Mouse (Mus musculus) forebrain, embryonic 15.5 days (tissue): ENCODE measurements around the gene Ppt2. TPM values are rescaled to one million over a fixed set of nuclear protein-coding genes. Genes with fewer than 3 reads are reported as not detected.

Experiments
- ATAC-seq: fragments of 200-750 bp; cut with Nextera tagmentation; replicated peaks from 2 replicates; pipeline ENCODE4 v1.8.0; 2017; ENCODE audit warnings: mild to moderate bottlenecking, moderate TSS enrichment, moderate library complexity
- H3K27ac ChIP-seq: fragments of 300-500 bp; sonication (generic); replicated peaks from 2 replicates; pipeline ENCODE4 v1.5.1; 2015; ENCODE audit warnings: mild to moderate bottlenecking, inconsistent platforms
- H3K27me3 ChIP-seq: fragments of 300-500 bp; sonication (generic); 2 replicates; pipeline ENCODE4 v1.6.1; 2015; ENCODE audit warnings: inconsistent platforms
- H3K36me3 ChIP-seq: fragments of 300-500 bp; sonication (generic); 2 replicates; pipeline ENCODE4 v1.6.1; 2015; ENCODE audit warnings: mild to moderate bottlenecking, inconsistent platforms
- H3K4me1 ChIP-seq: fragments of 300-500 bp; sonication (generic); 2 replicates; pipeline ENCODE4 v1.6.1; 2015; ENCODE audit warnings: inconsistent platforms
- H3K4me2 ChIP-seq: fragments of 300-500 bp; sonication (generic); replicated peaks from 2 replicates; pipeline ENCODE4 v1.6.1; 2015; ENCODE audit warnings: mild to moderate bottlenecking, inconsistent platforms
- H3K4me3 ChIP-seq: fragments of 300-500 bp; sonication (generic); 2 replicates; pipeline ENCODE4 v1.5.1; 2015; ENCODE audit warnings: mild to moderate bottlenecking, inconsistent platforms
- H3K9ac ChIP-seq: fragments of 300-500 bp; sonication (generic); replicated peaks from 2 replicates; pipeline ENCODE4 v1.6.1; 2015; ENCODE audit warnings: mild to moderate bottlenecking, inconsistent platforms
- H3K9me3 ChIP-seq: fragments of 300-500 bp; sonication (generic); 2 replicates; pipeline ENCODE4 v1.6.1; 2016; ENCODE audit warnings: inconsistent platforms
- WGBS: fragments of 180-500 bp; shearing (Covaris S2); methylation state at CpG from one replicate; pipeline ENCODE4 v1.1.7; 2015; ENCODE audit warnings: mixed read lengths; 5-methylcytosine and 5-hydroxymethylcytosine counted together
- polyA plus RNA-seq: library from polyadenylated mRNA; unstranded; fragments of >200 nt; fragmentation: Nextera tagmentation; extraction: Ambion mirVana; gene quantifications from 2 replicates; pipeline ENCODE4 v1.2.1, GENCODE M21; 2015

The Ppt2 gene
- polyA plus RNA-seq, 1 experiment from 2014 or later, result 18.2 TPM

DNA sequence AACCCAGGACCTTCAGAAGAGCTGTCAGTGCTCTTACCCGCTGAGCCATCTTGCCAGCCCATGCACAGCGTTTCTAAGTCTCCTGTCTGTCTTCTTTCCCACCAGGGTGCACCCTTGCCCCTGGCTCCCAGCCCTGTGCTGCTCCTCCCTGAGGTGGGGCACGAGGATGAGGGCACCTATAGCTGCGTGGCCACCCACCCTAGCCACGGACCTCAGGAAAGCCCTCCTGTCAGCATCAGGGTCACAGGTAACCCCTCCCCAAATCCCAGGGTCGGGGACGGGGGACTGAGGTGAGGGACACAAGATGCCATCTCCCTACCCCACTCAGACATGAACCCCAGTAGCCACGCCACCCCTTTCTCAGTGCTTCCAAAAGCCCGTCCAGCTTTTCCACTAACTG, 28.4 kb downstream of the Ppt2 start:
- Histone ChIP-seq H3K9me3 (no peaks in the 10 kb centered on the region), H3K4me2 (no peak overlapping the region), H3K9ac (no peak overlapping the region), H3K4me3 (no peak overlapping the region), H3K27ac (no peak overlapping the region), H3K4me1 (peaks cover 29% of the 10 kb centered on the region), H3K36me3 (peaks cover 26% of the 10 kb centered on the region), H3K27me3 (no peaks in the 10 kb centered on the region)
- 69% methylated on average over 9 of the region's 9 CpGs for WGBS
- no peak for ATAC-seq

DNA sequence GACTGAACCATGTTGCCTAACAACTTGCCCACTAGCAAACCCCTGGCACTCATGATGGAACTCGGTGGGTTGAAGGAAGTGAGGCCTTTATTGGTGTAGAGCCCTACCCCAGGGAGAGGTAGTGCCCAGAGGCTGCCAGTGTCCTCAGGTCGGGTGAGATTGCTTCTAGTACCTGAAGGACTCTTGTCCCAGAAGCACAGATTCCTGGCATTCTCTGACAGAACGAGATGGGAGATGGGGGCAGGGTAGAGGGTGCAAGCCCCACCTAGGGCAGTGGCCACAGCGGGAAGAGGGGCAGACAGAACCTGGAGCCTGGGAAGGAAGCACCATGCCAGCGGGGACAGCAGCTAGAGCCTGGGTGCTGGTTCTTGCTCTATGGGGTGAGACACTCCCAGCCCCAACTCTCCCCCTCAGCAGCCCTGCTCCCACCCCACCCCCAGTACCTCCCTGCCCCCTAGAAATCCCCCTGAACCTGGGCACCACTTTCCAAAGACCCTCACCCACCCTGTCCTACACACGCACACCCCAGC, 30.7 kb downstream of the Ppt2 start, which contains the start of gene Ager:
Gene Ager (plus strand): TSS at position 297 of the 530 bp plus-strand sequence.
- Histone ChIP-seq H3K9me3 (no peaks in the 10 kb centered on the region), H3K36me3 (peaks cover 28% of the 10 kb centered on the region), H3K4me3 (no peak within 1 kb of the TSS), H3K9ac (peak within 1 kb of the TSS; percentile 24; the same call in 1 of the 2 replicates), H3K27me3 (no peaks in the 10 kb centered on the region), H3K27ac (no peak within 1 kb of the TSS), H3K4me1 (peaks cover 42% of the 10 kb centered on the region), H3K4me2 (no peak within 1 kb of the TSS)
- no peak for ATAC-seq
- WGBS, result 23% methylated on average over 6 of the region's 6 CpGs

DNA sequence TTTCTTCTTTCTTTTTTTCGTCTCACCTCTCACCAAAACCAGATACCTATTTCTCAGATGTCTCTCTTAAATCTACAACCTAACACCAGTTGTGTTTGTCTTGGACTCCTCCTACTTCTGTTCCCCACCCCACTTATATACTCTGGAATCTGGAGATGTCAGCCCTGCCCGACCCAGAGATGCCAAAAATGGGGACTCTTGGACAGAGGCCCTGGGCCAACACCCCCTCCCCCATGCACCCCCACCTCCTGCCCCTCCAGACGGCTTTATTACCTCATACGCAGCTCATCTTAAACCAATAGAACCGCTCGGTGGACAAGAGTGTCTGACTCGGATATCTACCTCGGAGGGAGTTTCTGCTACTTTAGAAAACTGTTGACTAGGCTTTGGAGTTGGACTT, 32.2 kb downstream of the Ppt2 start:
- H3K4me1 ChIP-seq, result peaks cover 38% of the 10 kb centered on the region
- H3K27me3 ChIP-seq, result no peaks in the 10 kb centered on the region
- H3K9ac ChIP-seq, result no peak overlapping the region
- WGBS, result 69% methylated on average over 8 of the region's 8 CpGs
- H3K27ac ChIP-seq, result no peak overlapping the region
- no peak overlapping the region for H3K4me3 ChIP-seq
- H3K9me3 ChIP-seq, result no peaks in the 10 kb centered on the region
- no peak for ATAC-seq
- H3K36me3 ChIP-seq, result peaks cover 22% of the 10 kb centered on the region
- H3K4me2 ChIP-seq, result no peak overlapping the region

DNA sequence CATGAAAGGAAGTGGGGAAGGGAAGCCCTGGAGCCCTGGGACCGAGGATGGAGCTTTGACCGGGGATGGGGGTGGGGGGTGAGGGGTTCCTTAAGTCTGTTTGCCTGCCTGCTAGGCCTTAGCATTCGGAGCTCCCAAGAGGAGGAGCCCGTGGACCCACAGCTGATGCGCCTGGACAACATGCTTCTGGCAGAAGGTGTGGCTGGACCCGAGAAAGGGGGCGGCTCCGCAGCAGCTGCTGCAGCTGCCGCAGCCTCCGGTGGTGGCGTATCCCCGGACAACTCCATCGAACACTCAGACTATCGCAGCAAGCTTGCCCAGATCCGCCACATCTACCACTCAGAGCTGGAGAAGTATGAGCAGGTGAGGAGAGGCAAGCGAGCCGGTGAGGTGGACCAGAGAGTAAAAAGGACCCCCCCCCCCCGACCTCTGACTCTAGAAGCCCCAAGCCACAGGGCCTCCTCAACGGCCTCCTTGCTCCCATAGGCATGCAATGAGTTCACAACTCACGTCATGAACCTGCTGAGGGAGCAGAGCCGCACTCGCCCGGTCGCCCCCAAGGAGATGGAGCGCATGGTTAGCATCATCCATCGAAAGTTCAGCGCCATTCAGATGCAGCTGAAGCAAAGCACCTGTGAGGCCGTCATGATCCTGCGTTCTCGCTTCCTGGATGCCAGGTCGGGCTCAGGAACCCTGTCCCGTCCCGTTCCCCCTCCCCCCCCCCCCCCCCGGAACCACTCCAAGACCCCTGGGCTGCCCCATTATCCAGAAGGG, 34.4 kb downstream of the Ppt2 start:
- Histone ChIP-seq H3K27me3 (no peaks in the 10 kb centered on the region), H3K4me2 (peak overlapping the region; percentile 86), H3K36me3 (peaks cover 12% of the 10 kb centered on the region), H3K9ac (peak overlapping the region; percentile 96), H3K4me1 (peaks cover 45% of the 10 kb centered on the region), H3K27ac (peak overlapping the region; percentile 97), H3K9me3 (no peaks in the 10 kb centered on the region), H3K4me3 (peak overlapping the region; percentile 81)
- 43% methylated on average over 34 of the region's 34 CpGs for WGBS
- ATAC-seq, result no peak

GRCm38 (mm10) chr17:34592581-34593549, 35.4 kb downstream of the Ppt2 start:
- under 1% methylated on average over 25 of the region's 32 CpGs for WGBS
- Histone ChIP-seq H3K27me3 (no peaks in the 10 kb centered on the region), H3K27ac (peak overlapping the region; percentile 97), H3K9ac (peak overlapping the region; percentile 96), H3K4me1 (peaks cover 54% of the 10 kb centered on the region), H3K4me2 (peak overlapping the region; percentile 86), H3K4me3 (peak overlapping the region; percentile 81), H3K36me3 (peaks cover 12% of the 10 kb centered on the region), H3K9me3 (no peaks in the 10 kb centered on the region)
- ATAC-seq, result peak; percentile 27; the same call in 1 of the 2 replicates

DNA sequence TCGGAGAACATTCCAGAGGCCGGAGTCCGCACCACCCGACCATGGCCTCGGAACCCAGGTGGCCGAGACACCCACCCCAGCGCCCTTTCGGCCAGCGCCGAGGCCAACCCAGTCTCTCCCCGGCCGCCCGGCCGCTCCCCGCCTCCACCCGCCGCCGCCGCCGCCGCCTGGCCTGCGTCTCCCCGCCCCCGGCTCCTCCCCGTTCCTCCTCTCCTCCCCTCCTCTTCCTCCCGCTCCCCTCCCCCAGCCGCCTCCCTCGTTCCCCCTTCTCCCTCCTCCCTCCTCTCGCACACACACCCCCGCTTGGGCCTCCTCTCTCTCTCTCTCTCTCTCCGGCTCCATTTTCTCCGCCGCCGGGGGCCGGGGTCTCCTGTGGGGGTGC, 36.3 kb downstream of the Ppt2 start:
- H3K4me3 ChIP-seq, result peak overlapping the region; percentile 81
- peaks cover 56% of the 10 kb centered on the region for H3K4me1 ChIP-seq
- peak overlapping the region; percentile 86 for H3K4me2 ChIP-seq
- H3K36me3 ChIP-seq, result peaks cover 12% of the 10 kb centered on the region
- H3K9me3 ChIP-seq, result no peaks in the 10 kb centered on the region
- WGBS, result under 1% methylated on average over 24 of the region's 35 CpGs
- peak overlapping the region; percentile 96 for H3K9ac ChIP-seq
- H3K27ac ChIP-seq, result peak overlapping the region; percentile 97
- peak; percentile 36 for ATAC-seq
- H3K27me3 ChIP-seq, result no peaks in the 10 kb centered on the region

DNA sequence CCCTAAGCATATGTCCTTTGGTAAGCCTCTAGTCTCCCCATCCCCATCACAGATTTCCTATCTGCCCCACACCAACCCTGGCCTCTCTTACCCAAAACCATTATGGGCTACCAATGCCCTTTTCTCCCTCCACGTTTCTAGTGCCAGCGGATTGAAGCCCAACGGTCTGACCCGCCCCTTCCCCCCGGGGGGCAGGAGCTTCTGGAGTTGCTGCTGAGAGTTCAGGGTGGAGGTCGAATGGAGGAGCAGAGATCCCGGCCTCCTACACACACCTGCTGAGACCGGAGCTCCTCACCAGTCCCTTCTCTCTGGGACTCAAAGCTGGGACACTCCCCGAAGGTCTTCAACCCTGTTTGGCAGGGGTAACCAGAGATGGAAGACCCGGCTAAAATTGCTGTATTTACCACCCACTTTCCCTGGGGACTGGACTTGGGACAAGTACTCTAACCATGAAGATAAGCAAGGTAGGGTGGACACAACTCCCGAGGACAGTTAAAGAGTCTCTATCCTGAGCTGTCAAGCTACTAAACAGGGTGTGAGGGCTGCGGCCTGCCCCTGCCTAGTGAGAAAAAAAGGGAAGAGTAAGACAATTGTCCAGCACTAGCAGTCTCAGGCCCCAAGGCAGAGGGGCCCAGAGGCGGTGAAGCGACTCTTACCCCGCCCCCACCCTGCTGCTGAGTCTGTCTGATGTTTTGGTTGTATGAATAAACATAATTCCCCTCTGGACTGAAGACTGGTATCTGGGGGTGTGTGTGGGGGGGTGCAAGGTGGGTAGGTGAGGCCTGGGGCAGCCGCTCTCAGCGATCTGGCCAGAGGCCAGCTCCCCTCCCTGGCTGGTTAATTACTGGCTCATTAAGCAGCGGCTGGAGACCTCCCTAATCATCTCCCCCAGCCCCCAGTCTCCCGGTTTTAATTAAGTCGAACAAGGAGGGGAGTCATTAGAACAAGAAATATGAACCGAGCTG, 37.0 kb downstream of the Ppt2 start, which contains the start of gene Pbx2:
Gene Pbx2 (plus strand): TSS at position 238 of the 965 bp plus-strand sequence.
- whole genome bisulfite sequencing, result 1% methylated on average over 21 of the region's 21 CpGs
- H3K27ac ChIP-seq, result peak within 1 kb of the TSS; percentile 97
- peak within 1 kb of the TSS; percentile 86 for H3K4me2 ChIP-seq
- H3K4me1 ChIP-seq, result peaks cover 59% of the 10 kb centered on the region
- peak within 1 kb of the TSS; percentile 81 for H3K4me3 ChIP-seq
- no peaks in the 10 kb centered on the region for H3K9me3 ChIP-seq
- 0 out of 2 replicates have a peak, but pooled peaks have one; percentile 0 for ATAC-seq
- H3K36me3 ChIP-seq, result peaks cover 12% of the 10 kb centered on the region
- H3K27me3 ChIP-seq, result no peaks in the 10 kb centered on the region
- peak within 1 kb of the TSS; percentile 96 for H3K9ac ChIP-seq

DNA sequence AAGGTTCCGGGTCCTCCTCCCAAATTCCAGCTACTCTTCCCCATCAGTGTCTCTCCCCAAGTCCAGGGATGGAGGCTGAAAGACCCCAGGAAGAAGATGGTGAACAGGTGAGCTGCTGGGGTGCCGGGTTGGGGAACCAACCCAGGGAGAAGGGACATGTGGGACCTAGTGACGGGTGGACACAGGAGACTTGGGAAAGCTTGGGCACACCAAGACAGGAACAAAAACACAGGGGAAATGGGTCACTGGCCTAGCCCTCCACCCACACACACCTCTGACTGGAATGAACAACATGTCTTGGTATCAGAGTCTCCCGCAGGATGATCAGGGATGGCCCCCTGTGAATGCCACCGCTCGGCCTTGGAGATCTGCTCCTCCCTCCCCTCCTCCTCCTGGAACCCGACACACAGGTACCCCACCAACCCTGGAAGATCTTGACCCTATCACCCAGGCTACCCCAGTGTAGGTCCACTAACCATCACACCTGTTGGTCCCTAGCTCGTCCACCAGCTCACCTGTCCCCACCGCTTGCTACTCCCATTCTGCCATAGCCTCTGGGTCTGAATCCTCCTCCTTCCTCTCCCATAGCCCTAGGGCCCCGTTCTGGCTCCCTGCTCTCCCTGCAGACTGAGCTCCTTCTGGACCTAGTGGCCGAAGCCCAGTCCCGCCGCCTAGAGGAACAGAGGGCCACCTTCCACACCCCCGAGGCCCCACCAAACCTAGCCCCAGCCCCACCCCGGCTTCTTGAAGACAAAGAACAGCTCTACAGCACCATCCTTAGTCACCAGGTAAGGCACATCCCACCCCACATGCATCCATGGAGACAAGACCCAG, 37.9 kb downstream of the Ppt2 start:
- Histone ChIP-seq H3K27ac (peak overlapping the region; percentile 97), H3K27me3 (no peaks in the 10 kb centered on the region)

DNA sequence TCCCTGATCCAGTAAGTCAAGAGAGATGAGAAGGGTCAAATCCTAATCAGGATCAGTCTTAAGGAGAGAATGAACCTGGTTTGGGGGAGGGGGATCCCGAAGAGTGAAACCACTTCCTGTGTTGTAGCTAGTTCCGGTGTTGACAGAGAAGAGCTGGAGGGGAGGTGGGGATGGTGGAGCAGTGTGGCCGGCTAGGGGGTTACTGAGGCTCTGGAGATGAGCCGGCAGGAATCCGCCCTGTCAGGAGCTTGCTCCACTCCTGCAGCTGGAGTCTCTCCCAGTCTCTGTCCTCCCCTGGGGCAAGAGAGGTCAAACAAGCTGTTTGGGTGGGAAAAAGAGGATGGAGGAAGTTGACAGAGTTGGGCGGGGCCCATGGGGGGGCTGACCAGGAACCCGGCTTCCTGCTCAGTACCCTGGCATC, 38.6 kb downstream of the Ppt2 start, which contains the start of gene Gpsm3:
Gene Gpsm3 (plus strand): TSS at position 126 of the 421 bp plus-strand sequence.
- Histone ChIP-seq H3K36me3 (no peaks in the 10 kb centered on the region), H3K27me3 (no peaks in the 10 kb centered on the region), H3K9ac (no peak within 1 kb of the TSS), H3K4me3 (0 out of 2 replicates have a peak within 1 kb of the TSS, but pooled peaks have one; percentile 87), H3K9me3 (no peaks in the 10 kb centered on the region), H3K27ac (peak within 1 kb of the TSS; percentile 97), H3K4me1 (peaks cover 55% of the 10 kb centered on the region), H3K4me2 (no peak within 1 kb of the TSS)
- no peak for ATAC-seq
- 51% methylated on average over 7 of the region's 7 CpGs for WGBS

More for the DNA sequence above, 37.9 kb downstream of the Ppt2 start:
- no peaks in the 10 kb centered on the region for H3K9me3 ChIP-seq
- ATAC-seq, result no peak
- 70% methylated on average over 15 of the region's 15 CpGs for WGBS
- no peak overlapping the region for H3K4me2 ChIP-seq
- H3K4me3 ChIP-seq, result 0 out of 2 replicates have a peak overlapping the region, but pooled peaks have one; percentile 81
- H3K36me3 ChIP-seq, result peaks cover 6% of the 10 kb centered on the region
- no peak overlapping the region for H3K9ac ChIP-seq
- peaks cover 62% of the 10 kb centered on the region for H3K4me1 ChIP-seq

- no peak overlapping the region for H3K4me2 ChIP-seq
- no peak overlapping the region for H3K4me3 ChIP-seq
- H3K27me3 ChIP-seq, result no peaks in the 10 kb centered on the region
- no peak overlapping the region for H3K27ac ChIP-seq
- H3K36me3 ChIP-seq, result no peaks in the 10 kb centered on the region
- no peak overlapping the region for H3K9ac ChIP-seq
- 52% methylated on average over 7 of the region's 7 CpGs for WGBS
- ATAC-seq, result no peak
- peaks cover 50% of the 10 kb centered on the region for H3K4me1 ChIP-seq
- H3K9me3 ChIP-seq, result no peaks in the 10 kb centered on the region
Measured at GRCm38 (mm10) chr17:34589206-34589605, 39.1 kb downstream of the Ppt2 start.
